Mouse (Mus musculus): ENCODE measurements at regions not wholly inside any gene's neighbourhood (a gene's known extent, or its start where the extent isn't known, plus 50 kb on each side); places are given as distances from the start of the nearest gene placed in this dataset.

GRCm38 (mm10) chr12:8859588-8859987, 61.9 kb upstream of the Laptm4a start:
- TF ChIP-seq POLR2AphosphoS2 (IDR thresholded peaks at IDR 0.05; ENCODE audit: insufficient read length, low read depth) (no peak), POLR2A (IDR thresholded peaks at IDR 0.05; ENCODE audit: insufficient read length, low read depth) (no peak), USF1 (IDR thresholded peaks at IDR 0.05; ENCODE audit: low read depth) (no peak), TCF12 (IDR thresholded peaks at IDR 0.05; ENCODE audit: insufficient read depth, poor library complexity, severe bottlenecking) (no peak), TCF3 (IDR thresholded peaks at IDR 0.05; ENCODE audit: insufficient read length, low read depth) (no peak), MYOG (IDR thresholded peaks at IDR 0.05; ENCODE audit: control insufficient read depth in 1 of 3, insufficient read depth in 1 of 3, insufficient read length in 2 of 3, low read depth in 2 of 3) (no peak), REST (IDR thresholded peaks at IDR 0.05; ENCODE audit: insufficient read depth, insufficient read length) (no peak), E2F4 (IDR thresholded peaks at IDR 0.05; ENCODE audit: insufficient read depth) (no peak), MAX (IDR thresholded peaks at IDR 0.05; ENCODE audit: low read depth) (no peak), SRF (IDR thresholded peaks at IDR 0.05; ENCODE audit: control insufficient read depth, insufficient read length, low read depth) (no peak), MYOD1 (IDR thresholded peaks at IDR 0.05; ENCODE audit: control insufficient read depth in 1 of 3, insufficient read length in 2 of 3, low read depth in 2 of 3) (no peak), CEBPB (IDR thresholded peaks at IDR 0.05; ENCODE audit: insufficient read depth, poor library complexity, severe bottlenecking) (no peak)
